Mouse (Mus musculus) midbrain, embryonic 12.5 days (tissue): ENCODE results near the gene Gm14440. TPM values are rescaled to one million over a fixed set of nuclear protein-coding genes. Genes with fewer than 3 reads are reported as not detected.
"Not testable (repeated sequence)": the region's sequence is repeated elsewhere in the genome, so short reads cannot be mapped to it uniquely, and the experiment has no call there.

Experiments
- ATAC-seq: fragments of 200-750 bp; cut with Nextera tagmentation; 2 replicates; pipeline ENCODE4 v1.8.0; 2017; ENCODE audit warnings: low read depth, moderate TSS enrichment, moderate library complexity; ENCODE audit not compliant: low FRiP score
- H3K27ac ChIP-seq: fragments of 300-500 bp; sonication (generic); replicated peaks from 2 replicates; pipeline ENCODE4 v1.5.1; 2016; ENCODE audit warnings: mild to moderate bottlenecking
- H3K27me3 ChIP-seq: fragments of 300-500 bp; sonication (generic); 2 replicates; pipeline ENCODE4 v1.6.1; 2016; ENCODE audit warnings: mild to moderate bottlenecking
- H3K36me3 ChIP-seq: fragments of 300-500 bp; sonication (generic); 2 replicates; pipeline ENCODE4 v1.6.1; 2016
- H3K4me1 ChIP-seq: fragments of 300-500 bp; sonication (generic); 2 replicates; pipeline ENCODE4 v1.6.1; 2016
- H3K4me2 ChIP-seq: fragments of 300-500 bp; sonication (generic); replicated peaks from 2 replicates; pipeline ENCODE4 v1.6.1; 2016; ENCODE audit warnings: mild to moderate bottlenecking, moderate library complexity
- H3K4me3 ChIP-seq: fragments of 300-500 bp; sonication (generic); 2 replicates; pipeline ENCODE4 v1.5.1; 2016; ENCODE audit warnings: mild to moderate bottlenecking
- H3K9ac ChIP-seq: fragments of 300-500 bp; sonication (generic); replicated peaks from 2 replicates; pipeline ENCODE4 v1.6.1; 2016; ENCODE audit warnings: mild to moderate bottlenecking, moderate library complexity
- H3K9me3 ChIP-seq: fragments of 300-500 bp; sonication (generic); 2 replicates; pipeline ENCODE4 v1.6.1; 2016; ENCODE audit warnings: mild to moderate bottlenecking
- WGBS: fragments of 180-500 bp; shearing (Covaris S2); methylation state at CpG from one replicate; pipeline ENCODE4 v1.1.7; 2016; 5-methylcytosine and 5-hydroxymethylcytosine counted together
- polyA plus RNA-seq: library from polyadenylated mRNA; unstranded; fragments of >200 nt; fragmentation: Nextera tagmentation; extraction: Ambion mirVana; gene quantifications from 2 replicates; pipeline ENCODE4 v1.2.1, GENCODE M21; 2016

The Gm14440 gene
- polyA plus RNA-seq = 4.7 and 5.7 TPM in 2 replicates

- H3K9ac ChIP-seq, H3K4me1 ChIP-seq, H3K36me3 ChIP-seq, H3K27me3 ChIP-seq, H3K4me3 ChIP-seq, H3K4me2 ChIP-seq, H3K9me3 ChIP-seq, ATAC-seq, H3K27ac ChIP-seq: not testable (repeated sequence)
- WGBS = no CpG with 5 or more reads among the region's 6 CpGs
Observed at GRCm38 (mm10) chr2:175274825-175275224, at the start of gene Gm14440. Gene Gm14440, plus strand, starts transcription at chr2:175275125.

Other genes with a start within 250 kb of the Gm14440 start
- gene Gm14393, start 207.3 kb upstream of the Gm14440 start, polyA plus RNA-seq = 0.89 and 1.2 TPM in 2 replicates
- gene Gm14399, start 133.1 kb upstream of the Gm14440 start, polyA plus RNA-seq = 4.0 and 5.5 TPM in 2 replicates
- gene Gm14443, start 99.3 kb upstream of the Gm14440 start, polyA plus RNA-seq = 0.83 and 0.92 TPM in 2 replicates
- gene Gm14391, start 68.2 kb upstream of the Gm14440 start, polyA plus RNA-seq = 5.8 and 5.9 TPM in 2 replicates
- 19.2 and 20.1 TPM in 2 replicates for gene Gm4631, start 63.1 kb downstream of the Gm14440 start, polyA plus RNA-seq
- gene Zfp968, start 97.3 kb downstream of the Gm14440 start, polyA plus RNA-seq = 5.9 and 6.8 TPM in 2 replicates
- 7.4 and 16.6 TPM in 2 replicates for gene Gm4724, start 160.7 kb downstream of the Gm14440 start, polyA plus RNA-seq
- 6.5 and 7.9 TPM in 2 replicates for gene Zfp965, start 194.9 kb downstream of the Gm14440 start, polyA plus RNA-seq